Mouse (Mus musculus) heart, embryonic 13.5 days (tissue): ENCODE data around the gene Crybb1. TPM values are rescaled to one million over a fixed set of nuclear protein-coding genes. Genes with fewer than 3 reads are reported as not detected.

ENCODE experiments used
- ATAC-seq: fragments of 200-750 bp; cut with Nextera tagmentation; 2 replicates; pipeline ENCODE4 v1.8.0; 2017; ENCODE audit warnings: moderate TSS enrichment; ENCODE audit not compliant: insufficient number of reproducible peaks, low FRiP score, low TSS enrichment; ENCODE audit errors: extremely low read depth
- H3K27ac ChIP-seq: fragments of 300-500 bp; sonication (generic); replicated peaks from 2 replicates; pipeline ENCODE4 v1.5.1; 2015; ENCODE audit warnings: moderate library complexity, mild to moderate bottlenecking, inconsistent platforms
- H3K27me3 ChIP-seq: fragments of 300-500 bp; sonication (generic); replicated peaks from 2 replicates; pipeline ENCODE4 v1.6.1; 2015; ENCODE audit warnings: mild to moderate bottlenecking, inconsistent platforms
- H3K36me3 ChIP-seq: fragments of 300-500 bp; sonication (generic); 2 replicates; pipeline ENCODE4 v1.6.1; 2015; ENCODE audit warnings: mild to moderate bottlenecking, inconsistent platforms
- H3K4me1 ChIP-seq: fragments of 300-500 bp; sonication (generic); 2 replicates; pipeline ENCODE4 v1.6.1; 2015; ENCODE audit warnings: inconsistent platforms
- H3K4me2 ChIP-seq: fragments of 300-500 bp; sonication (generic); 2 replicates; pipeline ENCODE4 v1.6.1; 2015; ENCODE audit warnings: inconsistent platforms, mild to moderate bottlenecking, moderate library complexity
- H3K4me3 ChIP-seq: fragments of 300-500 bp; sonication (generic); 2 replicates; pipeline ENCODE4 v1.5.1; 2015; ENCODE audit warnings: moderate library complexity, mild to moderate bottlenecking, inconsistent platforms
- H3K9ac ChIP-seq: fragments of 300-500 bp; sonication (generic); 2 replicates; pipeline ENCODE4 v1.6.1; 2015; ENCODE audit warnings: inconsistent platforms, mild to moderate bottlenecking, moderate library complexity
- H3K9me3 ChIP-seq: fragments of 300-500 bp; sonication (generic); 2 replicates; pipeline ENCODE4 v1.6.1; 2016; ENCODE audit warnings: inconsistent platforms
- WGBS: fragments of 180-500 bp; shearing (Covaris S2); methylation state at CpG from one replicate; pipeline ENCODE4 v1.1.7; 2015; ENCODE audit warnings: mixed read lengths; 5-methylcytosine and 5-hydroxymethylcytosine counted together
- polyA plus RNA-seq: library from polyadenylated mRNA; unstranded; fragments of >200 nt; fragmentation: Nextera tagmentation; extraction: Ambion mirVana; gene quantifications from 2 replicates; pipeline ENCODE4 v1.2.1, GENCODE M21; 2015

The Crybb1 gene
- polyA plus RNA-seq, 1 experiment from 2014 or later = 2.2 TPM

GRCm38 (mm10) chr5:112252400-112252799 lies 3.2 kb upstream of the Crybb1 start, which contains the start of gene Cryba4:
Cryba4 (minus strand) TSS chr5:112252518.
- 37% methylated on average over 2 of the region's 2 CpGs for WGBS
- no peaks in the 10 kb centered on the region for H3K36me3 ChIP-seq
- H3K9me3 ChIP-seq = no peaks in the 10 kb centered on the region
- no peak within 1 kb of the TSS for H3K27ac ChIP-seq
- H3K4me1 ChIP-seq = peaks cover 36% of the 10 kb centered on the region
- H3K27me3 ChIP-seq = peaks cover 46% of the 10 kb centered on the region
- H3K4me3 ChIP-seq = no peak within 1 kb of the TSS
- ATAC-seq = no peak
- H3K9ac ChIP-seq = no peak within 1 kb of the TSS
- H3K4me2 ChIP-seq = no peak within 1 kb of the TSS

GRCm38 (mm10) chr5:112253169-112253568 lies 2.4 kb upstream of the Crybb1 start:
- Histone ChIP-seq H3K36me3 (no peaks in the 10 kb centered on the region), H3K4me2 (no peak overlapping the region), H3K9me3 (no peaks in the 10 kb centered on the region), H3K4me1 (peaks cover 36% of the 10 kb centered on the region), H3K27me3 (peaks cover 44% of the 10 kb centered on the region), H3K9ac (no peak overlapping the region), H3K4me3 (no peak overlapping the region), H3K27ac (no peak overlapping the region)
- no peak for ATAC-seq
- 42% methylated on average over 8 of the region's 8 CpGs for WGBS

DNA sequence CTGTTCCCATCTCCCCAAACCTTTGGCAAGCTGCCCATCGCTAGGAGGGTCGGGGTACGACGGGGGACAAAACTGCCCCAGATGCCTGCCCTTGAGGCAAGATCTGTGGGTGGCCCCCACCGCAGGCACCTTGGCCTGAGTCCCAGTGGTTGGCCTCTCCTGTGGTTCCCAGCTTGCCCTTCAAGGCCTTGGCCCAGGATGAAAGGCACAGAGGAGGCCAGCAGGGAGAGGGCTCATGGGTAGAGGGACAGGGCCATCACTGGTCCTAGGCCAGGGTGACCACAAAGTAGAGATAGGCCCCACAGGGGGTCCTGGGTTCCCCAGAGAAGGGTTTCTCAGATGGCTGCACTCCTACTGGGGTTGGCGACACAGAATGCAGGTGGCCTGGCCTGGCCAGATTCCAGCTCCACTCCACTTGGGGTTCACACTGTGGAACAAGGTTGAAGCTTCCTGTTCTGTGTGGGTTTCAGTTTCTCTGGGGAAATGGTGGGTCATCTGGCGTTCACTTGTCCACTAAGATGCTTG lies 1.3 kb upstream of the Crybb1 start:
- Histone ChIP-seq H3K9me3 (no peaks in the 10 kb centered on the region), H3K4me3 (no peak overlapping the region), H3K9ac (no peak overlapping the region), H3K27me3 (peaks cover 45% of the 10 kb centered on the region), H3K27ac (peak overlapping the region; percentile 16; the same call in 1 of the 2 replicates), H3K36me3 (no peaks in the 10 kb centered on the region), H3K4me1 (peaks cover 36% of the 10 kb centered on the region), H3K4me2 (no peak overlapping the region)
- WGBS = 58% methylated on average over 7 of the region's 7 CpGs
- no peak for ATAC-seq

DNA sequence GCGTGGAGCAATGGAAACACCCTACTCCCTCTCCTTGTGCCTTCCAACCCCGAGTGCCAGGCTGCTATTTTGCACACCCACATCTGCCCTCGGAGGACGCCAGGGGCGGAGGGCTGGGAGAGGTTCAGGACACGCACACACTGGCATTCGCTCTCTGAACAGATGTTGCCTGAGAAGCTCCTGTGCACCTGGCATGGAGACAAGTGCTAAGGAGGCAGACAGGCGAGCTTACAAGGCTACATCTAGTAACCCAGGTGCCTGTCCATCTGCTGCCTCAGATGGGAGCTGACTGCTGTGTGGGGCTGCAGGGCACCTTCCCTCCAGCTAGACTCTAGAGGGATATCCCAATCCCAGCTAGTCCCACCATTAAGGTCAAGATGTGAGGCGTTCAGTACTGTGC lies 842 bp downstream of the Crybb1 start:
- H3K36me3 ChIP-seq = no peaks in the 10 kb centered on the region
- H3K9ac ChIP-seq = no peak overlapping the region
- no peak overlapping the region for H3K4me2 ChIP-seq
- peaks cover 36% of the 10 kb centered on the region for H3K4me1 ChIP-seq
- 78% methylated on average over 9 of the region's 9 CpGs for WGBS
- H3K27ac ChIP-seq = no peak overlapping the region
- H3K9me3 ChIP-seq = no peaks in the 10 kb centered on the region
- no peak for ATAC-seq
- no peak overlapping the region for H3K4me3 ChIP-seq
- H3K27me3 ChIP-seq = peaks cover 48% of the 10 kb centered on the region

GRCm38 (mm10) chr5:112257896-112258295 lies 2.3 kb downstream of the Crybb1 start:
- WGBS = 70% methylated on average over 3 of the region's 3 CpGs

DNA sequence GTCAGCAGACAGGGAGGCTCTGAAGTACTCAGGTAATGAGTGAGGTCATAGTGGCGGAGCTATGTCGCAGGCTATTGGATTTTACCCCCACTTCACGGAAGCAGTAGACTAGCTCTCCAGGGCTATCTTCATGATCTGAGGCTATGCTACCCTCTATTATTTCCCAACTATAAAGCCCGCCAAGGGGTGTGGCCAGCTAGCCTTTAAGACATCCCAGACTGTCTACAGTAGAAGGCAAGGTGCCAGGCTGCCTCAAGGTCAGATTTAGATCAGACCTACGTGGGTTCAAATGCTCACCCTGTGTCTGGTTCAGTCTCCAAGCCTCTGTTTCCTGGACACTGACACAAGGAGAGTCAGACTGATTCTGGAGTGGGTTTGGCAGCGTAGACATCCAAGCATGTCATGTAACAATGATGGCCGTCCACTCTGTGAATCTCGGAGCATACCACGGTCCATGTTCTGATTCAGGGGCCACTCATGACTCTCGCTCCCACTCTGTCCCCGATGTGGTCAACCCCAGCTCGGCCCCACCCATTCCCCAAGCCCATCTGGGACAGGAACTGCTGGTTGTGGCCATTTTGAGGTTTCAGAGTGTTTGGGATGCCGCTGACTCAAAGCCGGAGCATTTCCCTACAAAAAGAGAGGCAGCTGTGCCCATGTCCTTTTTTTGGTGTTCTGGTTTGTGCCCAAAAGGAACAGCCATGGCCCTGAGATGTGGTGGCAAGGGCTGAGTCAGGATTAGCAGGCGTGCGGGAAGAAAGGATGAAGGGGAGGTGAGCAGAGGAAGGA lies 4.4 kb downstream of the Crybb1 start:
- Histone ChIP-seq H3K9me3 (no peaks in the 10 kb centered on the region), H3K9ac (no peak overlapping the region), H3K4me3 (no peak overlapping the region), H3K36me3 (no peaks in the 10 kb centered on the region), H3K4me2 (no peak overlapping the region), H3K4me1 (peaks cover 7% of the 10 kb centered on the region), H3K27me3 (peaks cover 64% of the 10 kb centered on the region), H3K27ac (no peak overlapping the region)
- ATAC-seq = no peak
- 78% methylated on average over 16 of the region's 16 CpGs for WGBS

More at GRCm38 (mm10) chr5:112257896-112258295, 2.3 kb downstream of the Crybb1 start:
- peaks cover 51% of the 10 kb centered on the region for H3K27me3 ChIP-seq
- no peak overlapping the region for H3K4me2 ChIP-seq
- no peaks in the 10 kb centered on the region for H3K9me3 ChIP-seq
- H3K27ac ChIP-seq = no peak overlapping the region
- H3K4me3 ChIP-seq = no peak overlapping the region
- ATAC-seq = no peak
- peaks cover 27% of the 10 kb centered on the region for H3K4me1 ChIP-seq
- no peaks in the 10 kb centered on the region for H3K36me3 ChIP-seq
- H3K9ac ChIP-seq = no peak overlapping the region

GRCm38 (mm10) chr5:112260818-112261217 lies 5.2 kb downstream of the Crybb1 start:
- WGBS = 73% methylated on average over 3 of the region's 3 CpGs
- Histone ChIP-seq H3K9ac (no peak overlapping the region), H3K4me1 (peaks cover 6% of the 10 kb centered on the region), H3K36me3 (no peaks in the 10 kb centered on the region), H3K27ac (no peak overlapping the region), H3K4me3 (no peak overlapping the region), H3K4me2 (no peak overlapping the region), H3K27me3 (peaks cover 67% of the 10 kb centered on the region), H3K9me3 (no peaks in the 10 kb centered on the region)
- no peak for ATAC-seq

DNA sequence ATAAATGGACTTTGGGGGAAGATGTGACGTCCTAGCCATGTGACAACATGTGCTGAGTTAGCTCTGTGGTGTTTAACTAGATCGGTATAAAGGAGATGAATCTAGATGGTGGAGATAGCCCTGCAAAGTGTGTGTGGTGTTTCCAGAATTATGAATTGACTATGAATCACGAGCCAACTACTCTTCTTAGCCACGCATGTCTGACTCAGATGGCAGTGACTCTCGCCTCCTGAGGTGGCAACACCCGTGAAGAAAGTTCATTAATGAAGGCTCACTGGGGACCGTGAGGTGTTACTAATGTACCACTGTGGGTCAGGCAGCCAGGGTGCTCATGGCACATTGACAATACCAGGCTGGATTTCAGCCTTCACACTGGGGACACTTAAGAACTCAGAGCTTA lies 8.5 kb downstream of the Crybb1 start:
- 78% methylated on average over 7 of the region's 7 CpGs for WGBS

GRCm38 (mm10) chr5:112265110-112265509 lies 9.5 kb downstream of the Crybb1 start:
- Histone ChIP-seq H3K4me2 (no peak overlapping the region), H3K9me3 (no peaks in the 10 kb centered on the region), H3K27ac (no peak overlapping the region), H3K36me3 (no peaks in the 10 kb centered on the region), H3K27me3 (peaks cover 72% of the 10 kb centered on the region), H3K9ac (no peak overlapping the region; the same call in 1 of the 2 replicates), H3K4me1 (peaks cover 10% of the 10 kb centered on the region), H3K4me3 (no peak overlapping the region)
- no peak for ATAC-seq
- 69% methylated on average over 5 of the region's 5 CpGs for WGBS

More for the DNA sequence above, 8.5 kb downstream of the Crybb1 start:
- H3K27me3 ChIP-seq = peaks cover 71% of the 10 kb centered on the region
- no peak overlapping the region for H3K9ac ChIP-seq
- no peak overlapping the region for H3K27ac ChIP-seq
- H3K9me3 ChIP-seq = no peaks in the 10 kb centered on the region
- no peak overlapping the region for H3K4me3 ChIP-seq
- no peak overlapping the region for H3K4me2 ChIP-seq
- no peak for ATAC-seq
- H3K4me1 ChIP-seq = peaks cover 7% of the 10 kb centered on the region
- no peaks in the 10 kb centered on the region for H3K36me3 ChIP-seq

GRCm38 (mm10) chr5:112265515-112265914 lies 9.9 kb downstream of the Crybb1 start:
- Histone ChIP-seq H3K27me3 (peaks cover 72% of the 10 kb centered on the region), H3K27ac (no peak overlapping the region), H3K9me3 (no peaks in the 10 kb centered on the region), H3K4me2 (peak overlapping the region; percentile 32), H3K4me3 (no peak overlapping the region), H3K4me1 (peaks cover 10% of the 10 kb centered on the region), H3K36me3 (no peaks in the 10 kb centered on the region), H3K9ac (no peak overlapping the region; the same call in 1 of the 2 replicates)
- 7% methylated on average over 10 of the region's 10 CpGs for WGBS
- ATAC-seq = no peak

DNA sequence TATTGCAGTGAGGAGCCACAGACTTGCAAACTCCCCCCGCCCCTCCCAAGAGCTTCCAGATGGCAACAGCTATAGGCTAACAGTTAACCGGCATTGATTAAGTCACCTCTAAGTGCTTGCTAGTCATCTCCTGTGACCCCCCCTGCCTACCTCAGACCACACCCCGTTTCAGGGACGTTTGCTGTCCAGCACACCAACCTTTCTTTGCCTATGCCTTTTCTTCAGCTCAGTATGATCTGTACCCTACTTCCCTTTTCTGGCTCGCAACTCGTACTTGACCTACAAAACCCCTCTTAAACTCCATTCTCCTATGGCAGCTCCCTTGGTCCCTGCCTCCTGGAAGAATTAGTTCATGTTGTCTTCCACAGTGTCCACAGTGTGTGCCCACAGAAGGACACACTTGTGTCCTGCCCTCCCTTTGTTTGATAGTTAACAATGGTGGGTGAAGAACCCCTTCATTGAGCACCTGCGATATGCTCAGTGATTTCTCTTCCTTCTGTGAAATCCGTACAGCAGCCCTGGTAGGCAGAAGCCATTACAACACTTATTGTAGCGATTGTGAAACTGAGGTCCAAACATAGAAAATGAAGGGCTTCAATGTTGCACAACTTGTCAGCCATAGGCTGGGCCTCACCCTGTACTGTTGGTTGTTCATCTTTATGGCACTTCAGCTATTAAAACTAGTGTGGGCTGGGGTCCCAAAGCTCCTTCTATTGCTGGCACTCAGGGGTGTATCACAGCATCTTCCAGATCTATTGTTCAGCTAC lies 10.6 kb downstream of the Crybb1 start:
- peak overlapping the region; percentile 32 for H3K4me2 ChIP-seq
- no peak overlapping the region for H3K27ac ChIP-seq
- WGBS = 56% methylated on average over 9 of the region's 9 CpGs
- no peak overlapping the region for H3K9ac ChIP-seq
- H3K27me3 ChIP-seq = peaks cover 76% of the 10 kb centered on the region
- no peaks in the 10 kb centered on the region for H3K9me3 ChIP-seq
- no peak overlapping the region for H3K4me3 ChIP-seq
- no peaks in the 10 kb centered on the region for H3K36me3 ChIP-seq
- ATAC-seq = no peak
- H3K4me1 ChIP-seq = peaks cover 10% of the 10 kb centered on the region
